Mouse (Mus musculus): Measurements from ENCODE around the gene Ophn1. TPM values are rescaled to one million over a fixed set of nuclear protein-coding genes. Genes with fewer than 3 reads are reported as not detected.

Gene Ophn1
- total RNA-seq, 1 experiment from 2014 or later, result 1.6 TPM

GRCm38 (mm10) chrX:98515329-98515728 is 375.5 kb downstream of the Ophn1 start:
- ATAC-seq (ENCODE audit: extremely low read depth, insufficient number of reproducible peaks, low FRiP score, poor library complexity, severe bottlenecking), result no peak

GRCm38 (mm10) chrX:98514359-98514904 is 376.4 kb downstream of the Ophn1 start:
- ATAC-seq (ENCODE audit: extremely low read depth, insufficient number of reproducible peaks, low FRiP score, poor library complexity, severe bottlenecking), result no peak

Other genes with a start within 250 kb of the Ophn1 start
- 24.4 and 29.5 TPM in 2 replicates for gene Yipf6, start 45.3 kb upstream of the Ophn1 start, total RNA-seq (2017)
- gene Stard8, start 112.2 kb upstream of the Ophn1 start, total RNA-seq (2017), result 3.6 and 5.8 TPM in 2 replicates
- 1.7 and 2.0 TPM in 2 replicates for gene Efnb1, start 245.1 kb upstream of the Ophn1 start, total RNA-seq (2017)

Measured in neutrophil, adult 5-6 weeks (primary cell).